Mouse (Mus musculus): ENCODE results near the gene Kif1a. TPM values are rescaled to one million over a fixed set of nuclear protein-coding genes. Genes with fewer than 3 reads are reported as not detected.

The Kif1a gene
- polyA plus RNA-seq, 1 experiment from 2014 or later, result 11.6 TPM

GRCm38 (mm10) chr1:93018716-93019115, 83.0 kb downstream of the Kif1a start:
- WGBS, result 79% methylated on average over 10 of the region's 10 CpGs
- Histone ChIP-seq H3K27me3 (ENCODE audit: control insufficient read depth, insufficient read depth, low read length) (peaks cover 4% of the 10 kb centered on the region; the same call in 1 of the 2 replicates), H3K36me3 (ENCODE audit: control insufficient read depth, insufficient read depth, low read length) (no peaks in the 10 kb centered on the region), H3K9me3 (ENCODE audit: control insufficient read depth, low read length) (no peaks in the 10 kb centered on the region), H3K27ac (replicated peaks in 1 of 2; ENCODE audit: control insufficient read depth in 1 of 2, insufficient read depth in 1 of 2, low read depth in 2 of 2, low read length in 2 of 2) (no peak overlapping the region), H3K4me1 (ENCODE audit: control insufficient read depth in 2 of 2, insufficient read depth in 2 of 2, low read length in 2 of 2) (no peaks in the 10 kb centered on the region), H3K4me2 (ENCODE audit: low read length) (no peak overlapping the region), H3K9ac (ENCODE audit: low read length) (no peak overlapping the region), H3K4me3 (ENCODE audit: control insufficient read depth in 1 of 2, insufficient read depth in 1 of 2, low read depth in 1 of 2, low read length in 2 of 2) (no peak overlapping the region)
- ATAC-seq (ENCODE audit: insufficient number of reproducible peaks, insufficient read depth, low FRiP score, low read depth), result no peak

GRCm38 (mm10) chr1:93015136-93015535, 86.6 kb downstream of the Kif1a start:
- Histone ChIP-seq H3K36me3 (ENCODE audit: control insufficient read depth, insufficient read depth, low read length) (no peaks in the 10 kb centered on the region), H3K9ac (ENCODE audit: low read length) (no peak overlapping the region), H3K4me3 (ENCODE audit: control insufficient read depth in 1 of 2, insufficient read depth in 1 of 2, low read depth in 1 of 2, low read length in 2 of 2) (no peak overlapping the region), H3K9me3 (ENCODE audit: control insufficient read depth, low read length) (no peaks in the 10 kb centered on the region), H3K4me2 (ENCODE audit: low read length) (no peak overlapping the region), H3K27me3 (ENCODE audit: control insufficient read depth, insufficient read depth, low read length) (peaks cover 4% of the 10 kb centered on the region; the same call in 1 of the 2 replicates), H3K27ac (replicated peaks in 1 of 2; ENCODE audit: control insufficient read depth in 1 of 2, insufficient read depth in 1 of 2, low read depth in 2 of 2, low read length in 2 of 2) (no peak overlapping the region), H3K4me1 (ENCODE audit: control insufficient read depth in 2 of 2, insufficient read depth in 2 of 2, low read length in 2 of 2) (no peaks in the 10 kb centered on the region)
- 51% methylated on average over 2 of the region's 2 CpGs for WGBS
- ATAC-seq (ENCODE audit: insufficient number of reproducible peaks, insufficient read depth, low FRiP score, low read depth), result no peak

- peaks cover 2% of the 10 kb centered on the region; the same call in 1 of the 2 replicates for H3K27me3 ChIP-seq (ENCODE audit: control insufficient read depth, insufficient read depth, low read length)
- no peak overlapping the region for H3K27ac ChIP-seq (replicated peaks in 1 of 2; ENCODE audit: control insufficient read depth in 1 of 2, insufficient read depth in 1 of 2, low read depth in 2 of 2, low read length in 2 of 2)
- no peak overlapping the region for H3K4me2 ChIP-seq (ENCODE audit: low read length)
- no peak for ATAC-seq (ENCODE audit: insufficient number of reproducible peaks, insufficient read depth, low FRiP score, low read depth)
- no peaks in the 10 kb centered on the region for H3K36me3 ChIP-seq (ENCODE audit: control insufficient read depth, insufficient read depth, low read length)
- H3K9me3 ChIP-seq (ENCODE audit: control insufficient read depth, low read length), result no peaks in the 10 kb centered on the region
- no peak overlapping the region for H3K4me3 ChIP-seq (ENCODE audit: control insufficient read depth in 1 of 2, insufficient read depth in 1 of 2, low read depth in 1 of 2, low read length in 2 of 2)
- no peak overlapping the region for H3K9ac ChIP-seq (ENCODE audit: low read length)
- H3K4me1 ChIP-seq (ENCODE audit: control insufficient read depth in 2 of 2, insufficient read depth in 2 of 2, low read length in 2 of 2), result peaks cover under 1 to 3% of the 10 kb centered on the region in 2 experiments; a peak in 3 of 4 replicates
Measured at GRCm38 (mm10) chr1:93014460-93014859, 87.3 kb downstream of the Kif1a start.

- H3K4me1 ChIP-seq (ENCODE audit: control insufficient read depth in 2 of 2, insufficient read depth in 2 of 2, low read length in 2 of 2), result peaks cover 8 to 12% of the 10 kb centered on the region in 2 experiments; a peak in 3 of 4 replicates
- H3K9me3 ChIP-seq (ENCODE audit: control insufficient read depth, low read length), result no peaks in the 10 kb centered on the region
- no peak overlapping the region for H3K4me3 ChIP-seq (ENCODE audit: control insufficient read depth in 1 of 2, insufficient read depth in 1 of 2, low read depth in 1 of 2, low read length in 2 of 2)
- no peak overlapping the region for H3K27ac ChIP-seq (replicated peaks in 1 of 2; ENCODE audit: control insufficient read depth in 1 of 2, insufficient read depth in 1 of 2, low read depth in 2 of 2, low read length in 2 of 2)
- WGBS, result 72% methylated on average over 4 of the region's 4 CpGs
- no peaks in the 10 kb centered on the region for H3K27me3 ChIP-seq (ENCODE audit: control insufficient read depth, insufficient read depth, low read length)
- H3K9ac ChIP-seq (ENCODE audit: low read length), result no peak overlapping the region
- ATAC-seq (ENCODE audit: insufficient number of reproducible peaks, insufficient read depth, low FRiP score, low read depth), result no peak
- H3K4me2 ChIP-seq (ENCODE audit: low read length), result no peak overlapping the region
- H3K36me3 ChIP-seq (ENCODE audit: control insufficient read depth, insufficient read depth, low read length), result no peaks in the 10 kb centered on the region
Measured at GRCm38 (mm10) chr1:93013367-93013766, 88.4 kb downstream of the Kif1a start.

GRCm38 (mm10) chr1:93012103-93012585, 89.6 kb downstream of the Kif1a start:
- H3K4me2 ChIP-seq (ENCODE audit: low read length), result no peak overlapping the region
- WGBS, result 67% methylated on average over 7 of the region's 7 CpGs
- H3K27me3 ChIP-seq (ENCODE audit: control insufficient read depth, insufficient read depth, low read length), result no peaks in the 10 kb centered on the region
- no peak overlapping the region for H3K27ac ChIP-seq (replicated peaks in 1 of 2; ENCODE audit: control insufficient read depth in 1 of 2, insufficient read depth in 1 of 2, low read depth in 2 of 2, low read length in 2 of 2)
- H3K4me1 ChIP-seq (ENCODE audit: control insufficient read depth in 2 of 2, insufficient read depth in 2 of 2, low read length in 2 of 2), result peaks cover 8 to 12% of the 10 kb centered on the region in 2 experiments; a peak in 3 of 4 replicates
- no peaks in the 10 kb centered on the region for H3K36me3 ChIP-seq (ENCODE audit: control insufficient read depth, insufficient read depth, low read length)
- no peaks in the 10 kb centered on the region for H3K9me3 ChIP-seq (ENCODE audit: control insufficient read depth, low read length)
- H3K4me3 ChIP-seq (ENCODE audit: control insufficient read depth in 1 of 2, insufficient read depth in 1 of 2, low read depth in 1 of 2, low read length in 2 of 2), result no peak overlapping the region
- ATAC-seq (ENCODE audit: insufficient number of reproducible peaks, insufficient read depth, low FRiP score, low read depth), result no peak
- H3K9ac ChIP-seq (ENCODE audit: low read length), result no peak overlapping the region

GRCm38 (mm10) chr1:93010731-93011130, 91.0 kb downstream of the Kif1a start:
- no peak overlapping the region for H3K27ac ChIP-seq (replicated peaks in 1 of 2; ENCODE audit: control insufficient read depth in 1 of 2, insufficient read depth in 1 of 2, low read depth in 2 of 2, low read length in 2 of 2)
- peaks cover 8 to 12% of the 10 kb centered on the region in 2 experiments; a peak in 3 of 4 replicates for H3K4me1 ChIP-seq (ENCODE audit: control insufficient read depth in 2 of 2, insufficient read depth in 2 of 2, low read length in 2 of 2)
- no peaks in the 10 kb centered on the region for H3K27me3 ChIP-seq (ENCODE audit: control insufficient read depth, insufficient read depth, low read length)
- H3K36me3 ChIP-seq (ENCODE audit: control insufficient read depth, insufficient read depth, low read length), result no peaks in the 10 kb centered on the region
- 27% methylated on average over 3 of the region's 3 CpGs for WGBS
- H3K9me3 ChIP-seq (ENCODE audit: control insufficient read depth, low read length), result no peaks in the 10 kb centered on the region
- H3K9ac ChIP-seq (ENCODE audit: low read length), result no peak overlapping the region
- no peak overlapping the region for H3K4me2 ChIP-seq (ENCODE audit: low read length)
- no peak for ATAC-seq (ENCODE audit: insufficient number of reproducible peaks, insufficient read depth, low FRiP score, low read depth)
- no peak overlapping the region for H3K4me3 ChIP-seq (ENCODE audit: control insufficient read depth in 1 of 2, insufficient read depth in 1 of 2, low read depth in 1 of 2, low read length in 2 of 2)

GRCm38 (mm10) chr1:93009196-93009595, 92.6 kb downstream of the Kif1a start:
- no peaks in the 10 kb centered on the region for H3K27me3 ChIP-seq (ENCODE audit: control insufficient read depth, insufficient read depth, low read length)
- ATAC-seq (ENCODE audit: insufficient number of reproducible peaks, insufficient read depth, low FRiP score, low read depth), result no peak
- H3K36me3 ChIP-seq (ENCODE audit: control insufficient read depth, insufficient read depth, low read length), result no peaks in the 10 kb centered on the region
- no peak overlapping the region for H3K4me3 ChIP-seq (ENCODE audit: control insufficient read depth in 1 of 2, insufficient read depth in 1 of 2, low read depth in 1 of 2, low read length in 2 of 2)
- H3K27ac ChIP-seq (replicated peaks in 1 of 2; ENCODE audit: control insufficient read depth in 1 of 2, insufficient read depth in 1 of 2, low read depth in 2 of 2, low read length in 2 of 2), result no peak overlapping the region
- H3K9me3 ChIP-seq (ENCODE audit: control insufficient read depth, low read length), result no peaks in the 10 kb centered on the region
- H3K4me1 ChIP-seq (ENCODE audit: control insufficient read depth in 2 of 2, insufficient read depth in 2 of 2, low read length in 2 of 2), result peaks cover 8 to 12% of the 10 kb centered on the region in 2 experiments; a peak in 3 of 4 replicates
- WGBS, result 15% methylated on average over 4 of the region's 4 CpGs
- no peak overlapping the region for H3K9ac ChIP-seq (ENCODE audit: low read length)
- no peak overlapping the region for H3K4me2 ChIP-seq (ENCODE audit: low read length)

GRCm38 (mm10) chr1:93006061-93006460, 95.7 kb downstream of the Kif1a start, which contains the start of gene Aqp12:
Gene Aqp12, plus strand, starts transcription at chr1:93006334.
- Histone ChIP-seq H3K27ac (replicated peaks in 1 of 2; ENCODE audit: control insufficient read depth in 1 of 2, insufficient read depth in 1 of 2, low read depth in 2 of 2, low read length in 2 of 2) (no peak within 1 kb of the TSS), H3K36me3 (ENCODE audit: control insufficient read depth, insufficient read depth, low read length) (no peaks in the 10 kb centered on the region), H3K4me1 (ENCODE audit: control insufficient read depth in 2 of 2, insufficient read depth in 2 of 2, low read length in 2 of 2) (peaks cover 8 to 12% of the 10 kb centered on the region in 2 experiments; a peak in 3 of 4 replicates), H3K27me3 (ENCODE audit: control insufficient read depth, insufficient read depth, low read length) (no peaks in the 10 kb centered on the region), H3K4me3 (ENCODE audit: control insufficient read depth in 1 of 2, insufficient read depth in 1 of 2, low read depth in 1 of 2, low read length in 2 of 2) (no peak within 1 kb of the TSS), H3K4me2 (ENCODE audit: low read length) (no peak within 1 kb of the TSS), H3K9me3 (ENCODE audit: control insufficient read depth, low read length) (peaks cover 3% of the 10 kb centered on the region; the same call in 1 of the 2 replicates), H3K9ac (ENCODE audit: low read length) (no peak within 1 kb of the TSS)
- no peak for ATAC-seq (ENCODE audit: insufficient number of reproducible peaks, insufficient read depth, low FRiP score, low read depth)
- WGBS, result 65% methylated on average over 7 of the region's 7 CpGs
